Mouse (Mus musculus): Measurements from ENCODE around the gene Zfp868.
"Not testable (repeated sequence)": the region's sequence is repeated elsewhere in the genome, so short reads cannot be mapped to it uniquely, and the experiment has no call there.

Gene Zfp868

DNA sequence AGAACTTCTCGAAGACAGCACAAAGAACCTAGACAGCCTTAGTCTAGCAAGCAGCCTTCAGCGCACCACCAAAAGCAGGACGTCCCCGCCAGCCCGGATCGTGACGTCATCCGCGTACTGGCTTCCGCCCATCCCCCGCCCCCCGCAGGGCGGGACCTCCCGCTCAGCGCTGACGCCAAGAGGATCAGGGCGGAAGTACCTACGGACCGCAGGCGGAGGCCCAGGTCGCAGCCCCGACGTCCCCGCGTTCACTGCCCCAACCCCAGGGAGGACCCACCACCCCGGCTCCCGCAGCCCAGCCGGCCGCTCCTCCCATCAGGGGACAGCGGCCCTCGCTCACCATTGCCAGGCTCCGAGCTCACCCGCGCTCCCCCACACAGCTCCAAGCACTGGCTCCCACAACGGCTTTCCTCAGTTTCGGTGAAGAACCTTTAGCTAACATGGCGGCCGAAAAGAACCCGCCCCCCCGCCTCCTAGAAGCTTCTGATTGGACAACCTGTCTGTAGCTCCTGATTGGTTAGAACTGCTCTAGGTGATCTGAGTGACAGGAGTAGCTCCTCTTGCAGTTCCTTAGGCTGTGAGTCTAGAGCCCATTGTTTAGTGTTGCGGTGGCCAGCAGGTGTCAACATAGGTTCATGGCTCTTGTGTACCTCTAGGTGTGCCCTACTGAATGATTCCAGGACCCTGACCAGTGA, at the start of gene Zfp868:
Gene Zfp868, minus strand, starts transcription at position 454 of the 695 bp plus-strand sequence.
- peak; percentile 95 to 96 for DNase-seq (ENCODE audit: low spot score in 2 of 2)

GRCm38 (mm10) chr8:69665051-69665450, 39.7 kb upstream of the Zfp868 start:
- DNase-seq (ENCODE audit: low spot score in 2 of 2): not testable (repeated sequence)

DNA sequence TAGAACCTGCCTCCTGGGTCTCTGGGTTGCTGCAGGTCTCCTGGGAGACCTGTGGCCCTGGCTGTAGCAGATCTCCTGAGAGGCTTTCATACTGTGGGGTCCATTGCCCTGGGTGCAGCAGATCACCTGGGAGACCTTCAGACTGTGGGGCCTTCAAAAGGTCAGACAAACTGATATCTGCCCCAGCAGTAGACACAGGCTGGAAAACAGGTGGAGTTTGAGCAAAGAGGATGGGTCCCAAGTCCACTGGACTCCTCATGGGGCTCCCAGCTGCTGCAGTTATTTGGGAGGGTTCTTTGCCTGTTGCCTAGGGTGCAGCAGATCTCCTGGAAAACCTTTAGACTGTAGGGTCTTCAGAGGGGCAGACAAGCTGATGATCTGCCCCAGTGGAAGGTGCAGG, 35.9 kb upstream of the Zfp868 start:
- no peak for DNase-seq (ENCODE audit: low spot score in 2 of 2)

DNA sequence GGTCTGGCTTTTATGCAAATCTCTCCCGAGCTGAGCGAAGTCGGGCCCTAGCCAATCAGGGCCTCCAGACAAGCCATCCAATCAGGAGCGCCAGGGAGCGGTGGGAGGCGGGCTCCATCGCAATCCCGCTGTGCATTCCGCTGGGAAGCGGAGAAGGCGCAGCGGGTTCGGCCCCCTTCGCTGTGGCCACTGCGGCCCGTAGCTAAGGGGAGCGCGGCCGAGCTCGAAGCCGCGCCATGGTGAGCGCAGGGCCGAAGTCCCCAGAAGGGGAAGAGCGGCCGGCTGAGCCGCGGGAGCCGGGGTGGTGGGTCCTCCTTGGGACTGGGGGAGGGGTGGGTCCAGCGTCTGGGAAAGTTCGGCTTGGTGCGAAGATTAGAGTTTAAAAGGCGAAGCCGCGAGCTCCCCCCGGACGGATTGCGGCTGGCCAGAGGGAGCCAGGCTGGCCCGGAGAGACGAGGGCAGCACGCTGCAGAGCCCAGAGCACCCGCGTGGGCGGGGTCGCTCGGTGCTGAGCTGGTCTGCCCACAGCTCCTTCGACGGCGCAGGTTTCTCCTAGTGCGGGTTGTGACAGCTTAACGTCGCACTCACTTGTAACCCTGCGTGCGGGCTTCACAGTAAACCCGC, 29.1 kb upstream of the Zfp868 start, which contains the start of gene Zfp964:
Gene Zfp964, plus strand, starts transcription at position 122 of the 624 bp plus-strand sequence.
- DNase-seq (ENCODE audit: low spot score in 2 of 2): peak; percentile 83 to 88

DNA sequence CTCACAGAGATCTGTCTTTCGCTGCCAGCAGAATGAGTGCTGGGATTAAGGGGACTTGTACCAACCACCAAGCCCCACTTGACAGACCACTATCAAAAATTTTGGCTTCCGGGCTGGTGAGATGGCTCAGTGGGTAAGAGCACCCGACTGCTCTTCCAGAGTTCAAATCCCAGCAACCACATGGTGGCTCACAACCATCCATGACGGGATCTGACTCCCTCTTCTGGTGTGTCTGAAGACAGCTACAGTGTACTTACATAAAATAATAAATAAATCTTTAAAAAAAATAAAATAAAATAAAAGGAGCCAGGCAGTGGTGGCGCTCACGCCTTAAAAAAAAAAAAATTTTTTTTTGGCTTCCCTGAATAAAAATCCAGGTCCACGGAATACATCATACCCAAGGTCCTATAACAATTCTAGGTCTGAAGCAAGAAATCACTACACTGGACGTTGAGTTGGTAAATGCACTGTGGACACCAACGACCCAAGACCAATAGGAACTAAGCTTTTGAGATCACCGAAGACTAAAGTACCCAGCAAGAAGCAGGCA, 28.5 kb upstream of the Zfp868 start:
- no peak for DNase-seq (ENCODE audit: low spot score in 2 of 2)

DNA sequence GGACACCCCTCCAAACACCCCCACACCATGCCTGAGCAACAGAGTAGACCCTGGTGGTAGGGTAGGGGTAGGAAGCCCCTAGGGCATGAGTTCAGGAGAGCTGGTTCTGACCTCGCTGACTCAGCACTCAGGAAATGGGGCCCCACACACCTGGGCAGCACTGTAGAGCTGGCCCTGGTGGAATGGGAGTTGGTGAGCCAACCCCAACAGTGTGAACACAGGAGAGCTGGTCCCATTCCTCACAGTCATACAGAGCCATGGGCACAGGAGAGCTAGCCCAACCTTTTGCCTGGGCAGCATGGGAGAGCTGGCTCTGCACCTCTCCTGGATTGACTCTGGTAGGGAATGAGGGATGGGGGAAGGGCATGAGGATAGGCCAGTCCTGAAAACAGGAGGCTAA, 7.3 kb downstream of the Zfp868 start:
- DNase-seq (ENCODE audit: low spot score in 2 of 2): no peak

DNA sequence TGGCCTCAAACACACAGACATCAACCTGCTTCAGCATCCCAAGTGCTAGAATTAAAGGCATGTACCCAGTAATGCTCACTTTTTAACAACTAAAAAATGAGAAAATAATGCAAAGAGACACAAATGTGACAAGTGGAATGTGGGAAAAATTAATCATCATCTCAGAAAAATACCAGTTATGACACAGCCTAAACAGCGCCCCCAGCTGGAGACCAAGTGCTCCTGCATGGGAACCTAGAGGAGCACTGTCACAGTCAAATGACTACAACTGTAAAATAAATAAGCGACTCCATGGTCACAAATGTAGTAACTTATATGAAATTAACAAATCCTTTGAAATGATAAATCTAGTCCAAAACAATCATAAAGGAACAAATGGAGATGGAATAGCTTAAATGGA, 10.7 kb downstream of the Zfp868 start:
- DNase-seq (ENCODE audit: low spot score in 2 of 2): no peak

DNA sequence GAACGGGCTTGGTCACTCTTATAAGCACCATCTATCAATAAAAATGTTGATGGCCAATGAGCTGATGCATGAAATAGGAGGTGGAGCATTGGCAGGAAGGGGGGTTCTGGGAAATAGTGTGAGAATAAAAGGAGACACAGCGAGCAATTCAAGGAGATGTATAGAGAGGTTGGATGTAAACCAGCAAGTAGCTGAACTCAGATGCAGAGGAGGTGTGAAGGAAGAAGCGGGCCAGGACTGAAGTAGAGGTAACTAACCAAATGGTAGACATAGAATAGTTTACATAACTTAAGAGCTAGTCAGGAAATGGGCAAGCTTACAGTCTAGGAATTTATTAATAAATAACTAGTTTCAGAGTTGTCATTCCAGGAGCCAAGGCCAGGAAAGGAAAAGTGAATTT, 27.8 kb downstream of the Zfp868 start:
- not testable (repeated sequence) for DNase-seq (ENCODE audit: low spot score in 2 of 2)

DNA sequence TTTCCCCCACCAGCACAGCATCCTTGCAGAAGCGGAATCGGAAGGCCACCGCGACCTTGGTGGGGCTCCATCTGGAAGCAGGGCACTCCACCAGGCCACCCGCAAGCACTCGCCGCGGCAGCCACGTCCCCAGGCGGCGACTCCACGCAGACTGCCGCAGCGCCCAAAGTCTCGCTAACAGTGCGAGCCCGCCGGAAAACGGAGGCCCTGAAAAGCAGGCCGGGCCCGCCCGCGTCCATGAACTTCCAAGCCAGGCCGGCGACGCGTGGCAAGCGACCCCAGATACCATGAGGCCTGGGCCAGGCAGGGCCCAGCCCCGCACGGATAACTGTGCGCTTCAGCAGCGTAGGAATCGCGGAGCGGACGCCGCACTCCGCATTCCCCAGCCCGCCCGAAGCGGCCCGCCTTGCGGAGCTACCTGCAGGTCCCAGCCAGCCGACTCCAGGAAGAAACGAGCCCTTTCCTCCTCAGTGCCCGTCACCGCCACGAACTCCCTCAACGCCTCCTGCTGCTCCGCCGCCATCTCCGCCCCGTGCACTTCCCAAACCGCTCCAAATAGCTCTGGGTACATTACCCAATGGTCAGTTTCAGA, 40.6 kb downstream of the Zfp868 start:
- DNase-seq (ENCODE audit: low spot score in 2 of 2): peak in 1 of 2 experiments; percentile 31

DNA sequence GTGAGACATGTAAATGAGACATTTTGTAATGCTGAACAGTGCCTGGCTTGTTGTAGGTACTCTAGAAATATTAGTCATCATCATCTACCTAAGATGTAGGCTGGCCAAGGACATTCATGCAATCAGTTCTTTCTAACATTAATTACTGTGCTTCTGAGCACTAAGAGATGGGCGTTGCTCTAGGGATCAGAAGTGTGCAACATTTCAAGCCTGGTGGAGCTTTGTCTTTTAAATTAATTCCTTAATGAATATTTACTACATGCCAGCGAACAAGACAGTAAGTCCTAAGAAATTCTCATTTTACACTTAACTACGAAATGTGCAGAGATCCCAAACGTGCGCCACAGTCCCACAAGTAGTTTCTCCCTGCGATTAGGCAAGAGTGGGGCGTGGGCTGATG, 41.1 kb downstream of the Zfp868 start:
- not testable (repeated sequence) for DNase-seq (ENCODE audit: low spot score in 2 of 2)

Measured in frontal cortex, postnatal 25 days (tissue).